Mouse (Mus musculus) cerebellum, adult 9-10 months (tissue): Measurements from ENCODE around the gene Tfdp1.

ENCODE experiments used
- DNase-seq: peaks from one replicate; pipeline ENCODE4 v3.0.0; 2022

Tfdp1 gene

DNA sequence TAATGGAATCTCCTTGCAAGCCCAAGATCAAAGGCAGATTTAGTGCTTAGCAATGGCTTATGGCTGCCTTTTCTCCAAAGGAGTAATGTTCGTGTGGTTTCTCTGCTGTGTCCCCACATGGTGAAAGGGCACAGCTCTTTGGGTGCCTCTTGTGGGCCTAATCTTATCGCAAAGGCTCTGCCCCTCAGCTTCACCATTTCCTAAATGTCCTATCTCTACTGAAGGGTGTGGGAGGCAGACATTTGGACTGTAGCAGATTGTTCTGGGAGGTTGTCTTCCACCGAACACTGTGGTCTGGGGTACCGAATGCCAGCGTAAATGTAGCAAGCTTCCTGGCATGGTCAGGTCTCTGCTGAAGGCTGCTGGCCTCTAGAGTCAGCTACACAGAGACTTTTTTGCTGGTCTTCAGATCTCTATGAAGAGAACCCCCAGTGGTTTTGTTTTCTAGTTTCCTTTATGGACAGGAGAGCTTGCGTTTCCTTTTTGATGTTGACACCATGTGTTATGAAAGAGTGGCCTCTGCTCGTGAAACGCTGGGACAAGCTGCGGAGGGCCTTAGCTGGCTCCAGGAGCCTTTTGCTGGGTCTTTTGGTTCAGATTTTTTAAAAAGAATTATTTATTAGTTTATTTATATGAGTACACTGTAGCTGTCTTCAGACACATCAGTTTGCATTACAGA lies 14.7 kb downstream of the Tfdp1 start:
- no peak for DNase-seq

DNA sequence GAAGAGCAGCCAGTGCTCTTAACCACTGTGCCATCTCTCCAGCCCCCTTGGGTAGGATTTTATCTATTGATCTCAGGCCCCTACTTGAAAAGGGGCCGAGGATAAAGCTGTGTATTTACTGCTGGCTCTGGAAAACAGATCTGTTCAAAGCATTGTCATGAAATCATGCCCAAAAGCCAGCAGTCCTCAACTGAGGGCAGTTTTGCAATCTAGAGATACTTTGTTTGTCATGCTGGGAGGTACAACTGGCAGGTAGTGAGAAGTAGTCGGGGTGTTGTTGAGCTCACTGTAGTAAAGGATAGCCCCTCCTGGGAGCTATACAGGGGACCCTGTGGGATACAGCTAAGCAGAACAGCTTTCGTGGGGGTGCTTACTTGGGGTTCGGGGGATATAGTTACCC lies 15.3 kb downstream of the Tfdp1 start:
- no peak for DNase-seq

DNA sequence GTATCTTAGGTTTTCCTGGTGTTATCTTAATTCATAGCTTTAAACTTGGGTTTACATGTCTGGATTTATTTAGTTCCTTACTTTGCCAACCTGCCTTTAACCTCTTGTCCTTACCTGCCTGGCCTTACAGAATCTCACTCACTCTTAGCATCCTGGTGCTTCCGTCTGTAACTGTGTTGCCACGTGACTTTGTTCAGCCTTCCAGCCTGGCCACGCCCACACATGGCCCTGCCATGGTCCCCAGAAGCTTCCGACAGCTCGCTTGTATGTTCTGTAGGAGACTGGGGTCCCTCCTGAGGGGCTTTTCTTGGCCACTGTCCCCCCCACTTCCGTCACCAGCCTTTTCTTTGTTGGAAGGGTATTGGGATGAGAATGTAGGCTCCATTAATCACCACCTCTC lies 17.7 kb downstream of the Tfdp1 start:
- no peak for DNase-seq

DNA sequence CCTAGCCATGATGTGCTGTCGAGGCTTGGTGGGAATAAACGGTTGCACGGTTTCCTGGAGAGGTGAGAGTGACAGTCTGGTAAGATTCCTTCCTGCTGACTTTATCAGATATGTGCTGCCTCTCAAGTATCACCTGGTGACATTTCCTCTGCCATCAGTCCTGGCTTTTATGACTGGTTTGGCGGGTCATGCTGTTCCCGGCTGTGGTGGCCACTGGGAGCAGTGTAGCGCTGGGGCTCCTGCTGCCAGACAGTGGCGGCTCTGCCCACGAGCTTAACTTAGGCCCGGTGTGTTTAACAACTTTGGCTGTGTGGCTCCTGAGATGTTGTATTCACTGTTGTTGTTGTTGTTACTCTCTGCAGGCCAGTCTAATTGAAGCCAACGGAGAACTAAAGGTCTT lies 18.1 kb downstream of the Tfdp1 start:
- no peak for DNase-seq

DNA sequence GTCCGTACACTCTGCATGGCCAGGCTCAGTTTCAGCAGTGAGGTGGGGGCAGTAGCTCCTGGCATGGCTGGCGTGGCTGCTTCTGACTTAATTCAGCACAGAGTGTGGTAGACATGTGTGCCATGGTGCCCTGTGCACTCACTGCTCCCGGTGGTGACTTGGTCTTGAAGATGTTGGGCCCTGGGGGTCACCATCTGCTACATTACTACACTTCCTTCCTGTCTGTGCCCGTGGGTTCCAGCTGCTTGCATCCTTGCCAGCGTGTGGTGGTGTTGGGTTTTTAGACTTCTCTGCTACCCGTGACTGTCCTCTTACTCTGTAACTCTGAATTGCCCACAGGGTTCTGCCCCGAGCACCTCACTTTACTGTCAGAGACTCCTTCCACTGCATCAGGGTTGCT lies 21.7 kb downstream of the Tfdp1 start:
- DNase-seq, result no peak

DNA sequence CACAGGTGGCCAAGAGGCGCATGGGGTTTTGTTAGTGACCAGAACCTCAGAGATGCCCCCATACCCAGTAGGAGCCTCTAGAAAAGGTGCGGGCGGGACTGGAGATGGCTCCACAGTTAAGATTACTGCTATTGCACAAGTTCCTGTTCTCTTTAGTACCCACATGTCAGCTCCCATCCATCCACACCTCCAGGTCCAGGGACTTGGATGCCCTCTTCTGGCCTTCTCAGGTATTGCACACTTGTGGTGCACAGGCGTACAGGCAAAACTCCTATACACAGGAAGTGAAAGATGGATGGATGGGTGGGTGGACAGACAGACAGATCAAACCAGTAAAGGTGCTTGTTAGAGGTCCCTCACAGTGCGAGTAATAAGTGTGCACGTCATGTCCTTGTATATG lies 23.3 kb downstream of the Tfdp1 start:
- DNase-seq, result no peak

DNA sequence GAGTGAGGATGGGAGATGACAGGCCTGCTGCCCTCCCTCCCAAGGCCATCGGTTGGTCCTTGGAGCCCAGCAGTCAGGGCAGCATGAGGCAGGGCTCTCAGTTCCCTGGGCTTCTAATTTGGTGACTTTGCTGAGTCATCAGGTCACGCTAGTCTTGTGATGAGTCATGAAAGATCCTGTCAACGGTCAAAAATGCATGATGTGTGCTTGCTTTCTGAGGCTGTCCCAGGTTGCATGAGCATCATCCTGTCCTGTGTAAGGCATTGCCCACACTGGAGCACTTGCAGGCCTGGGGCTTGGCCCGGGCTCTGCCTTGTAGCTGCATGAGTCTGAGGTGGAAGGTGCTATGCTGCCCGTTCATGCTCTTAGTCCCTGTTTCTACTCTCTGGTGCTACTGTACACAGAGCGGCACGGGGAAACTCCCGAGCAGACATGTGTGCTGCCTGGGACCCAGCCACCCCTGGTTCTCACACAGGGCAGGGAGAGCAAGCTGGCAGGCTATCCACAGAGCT lies 34.7 kb downstream of the Tfdp1 start:
- DNase-seq, result no peak

DNA sequence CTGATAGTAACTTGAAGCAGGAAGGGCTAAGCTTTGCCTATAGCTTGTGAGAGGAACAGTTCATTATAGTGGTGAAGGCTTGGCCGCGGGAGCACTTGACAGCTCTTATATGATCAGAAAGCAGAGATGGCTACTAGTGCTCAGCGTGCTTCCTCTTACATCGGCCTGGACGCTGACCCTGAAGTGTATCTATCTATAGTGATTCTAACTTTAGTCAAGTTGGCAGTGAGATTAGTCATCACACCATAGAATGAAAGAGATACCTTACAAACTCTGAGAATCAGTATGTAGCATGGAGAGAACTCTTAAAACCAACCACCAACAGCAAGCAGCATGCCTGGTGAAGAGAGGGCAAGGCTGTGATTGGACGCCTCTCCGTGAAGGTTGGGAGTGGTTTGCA lies 43.1 kb downstream of the Tfdp1 start:
- DNase-seq, result no peak

DNA sequence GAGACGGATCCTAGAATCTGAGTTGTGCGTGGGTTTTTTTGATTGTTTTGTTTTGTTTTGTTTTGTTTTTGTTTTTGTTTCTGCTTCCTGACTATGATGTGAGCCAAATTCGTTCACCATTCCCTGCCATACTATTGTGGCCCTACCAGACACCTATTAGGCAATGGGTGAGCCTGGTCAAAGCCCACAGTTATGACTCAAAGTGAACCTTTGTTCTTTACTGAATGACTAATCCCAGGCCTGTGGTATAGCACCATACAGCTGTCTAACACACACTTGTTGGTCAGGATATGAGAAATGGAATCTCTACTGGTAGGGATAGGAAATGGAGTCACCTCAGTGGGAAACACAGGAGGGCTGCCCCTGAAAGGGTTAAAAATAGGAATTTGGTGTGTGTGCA lies 44.0 kb downstream of the Tfdp1 start:
- no peak for DNase-seq

DNA sequence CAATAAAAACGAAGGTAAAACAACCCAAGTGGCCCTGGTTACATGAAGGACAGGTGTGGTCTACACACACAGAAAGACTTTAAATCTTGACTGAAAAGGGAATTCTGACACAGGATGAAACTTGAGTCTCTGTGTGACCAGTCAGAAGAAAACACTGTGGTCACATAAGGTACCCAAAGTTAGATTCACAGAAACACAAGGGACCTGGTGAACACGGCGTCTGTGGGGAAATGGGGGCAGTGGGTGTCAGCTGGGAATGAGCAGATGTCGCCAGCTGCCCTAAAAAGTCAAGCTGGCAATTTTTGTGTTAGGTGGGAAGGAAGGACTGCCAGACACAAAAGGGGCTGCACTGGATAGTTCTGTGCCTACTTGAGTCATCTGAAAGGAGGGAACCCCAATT lies 44.4 kb downstream of the Tfdp1 start:
- no peak for DNase-seq

DNA sequence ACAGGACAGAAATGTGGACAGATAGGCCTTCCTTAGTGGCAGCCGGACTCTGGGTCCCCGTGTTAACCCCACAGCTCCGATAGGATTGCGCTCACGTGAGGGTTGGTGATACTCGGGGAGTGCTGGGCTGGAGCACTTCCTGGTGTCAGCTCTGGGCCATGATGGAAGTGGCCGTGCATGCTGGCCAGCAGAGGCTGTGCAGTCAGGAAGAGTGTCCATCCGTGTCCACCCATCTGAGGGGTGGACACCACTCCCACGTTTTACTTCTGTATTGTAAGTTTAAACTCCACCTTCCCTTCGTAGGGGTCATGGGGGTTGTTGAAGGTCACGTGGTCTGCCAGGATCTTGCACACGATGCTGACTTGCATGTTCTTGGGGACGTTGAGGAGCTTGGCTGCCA lies 47.8 kb downstream of the Tfdp1 start:
- DNase-seq, result no peak

DNA sequence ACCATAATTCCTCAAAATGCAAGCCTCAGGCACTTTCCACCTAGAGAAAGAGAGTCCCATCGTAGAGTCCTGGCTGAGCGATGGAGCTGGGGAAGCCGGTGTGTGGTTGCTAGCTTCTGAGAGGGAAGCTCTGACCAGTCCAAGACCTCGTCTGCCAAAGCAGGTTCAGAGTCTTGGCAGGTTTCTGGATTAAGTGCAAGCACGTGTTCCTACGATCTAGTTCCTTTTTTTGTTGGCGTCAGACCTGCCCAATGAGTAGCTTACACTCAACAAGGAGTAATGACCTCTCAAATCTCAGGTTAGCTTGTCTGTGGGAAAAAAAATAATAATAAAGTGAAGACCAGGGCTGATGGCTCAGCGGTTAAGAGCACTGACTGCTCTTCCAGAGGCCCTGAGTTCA lies 49.2 kb downstream of the Tfdp1 start:
- DNase-seq, result no peak

DNA sequence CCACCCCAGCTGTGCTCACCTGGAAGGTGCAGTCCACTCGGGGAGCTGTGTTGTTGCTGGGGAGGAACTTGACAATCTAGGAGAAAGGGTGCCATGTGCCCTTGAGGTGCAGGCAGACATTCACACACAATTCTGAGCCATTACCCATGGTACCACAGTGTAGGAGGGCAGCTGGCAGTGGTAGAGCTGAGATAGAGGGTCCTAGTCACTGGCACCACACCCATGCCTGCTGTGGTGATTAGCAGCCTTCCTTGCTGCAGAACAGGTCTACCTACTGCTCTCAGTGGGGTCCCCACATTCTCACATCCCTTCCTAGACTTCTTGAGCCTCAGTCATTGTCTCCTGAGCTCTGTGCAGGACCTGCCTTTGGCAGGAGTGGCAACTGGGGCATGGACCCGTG lies 50.2 kb downstream of the Tfdp1 start:
- DNase-seq, result no peak

DNA sequence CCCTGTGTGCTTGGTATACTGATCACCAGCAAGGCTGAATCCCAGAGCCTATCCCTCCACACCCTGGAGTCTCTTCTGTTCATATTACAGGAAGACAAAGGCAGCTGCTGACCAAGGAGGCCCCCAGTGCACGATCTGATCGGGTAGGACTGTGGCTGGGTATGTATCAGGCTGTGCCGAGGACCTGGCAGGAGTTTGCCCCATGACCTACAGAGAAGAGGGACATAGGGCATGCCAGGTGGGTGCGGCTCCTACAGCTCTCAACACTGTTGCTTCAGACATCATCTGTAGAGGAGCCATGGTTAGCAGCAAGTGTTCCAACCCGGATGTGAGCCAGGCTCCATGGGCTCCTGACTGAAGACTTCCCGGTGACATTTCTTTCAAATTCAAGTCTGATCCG lies 55.3 kb downstream of the Tfdp1 start:
- DNase-seq, result no peak

DNA sequence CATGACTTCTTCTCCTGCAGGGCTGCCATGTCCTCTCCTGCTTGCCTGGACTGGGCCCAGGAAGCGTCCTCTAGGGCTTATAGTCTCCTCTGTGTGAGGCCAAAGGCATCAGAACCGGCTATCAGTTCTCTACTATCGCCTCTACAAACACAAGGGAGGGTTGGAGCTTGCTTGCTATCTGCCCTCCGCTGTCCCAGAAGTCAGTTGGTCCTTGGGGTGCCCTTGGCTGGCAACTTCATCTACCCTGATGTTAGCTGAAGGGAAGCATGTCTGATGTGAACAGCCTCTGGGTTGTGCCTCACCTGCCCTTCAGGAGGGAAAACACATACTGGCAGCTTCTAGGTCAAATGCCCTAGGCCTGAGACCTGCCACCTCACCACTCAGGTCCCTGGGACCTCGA lies 58.2 kb downstream of the Tfdp1 start, which contains the start of gene Atp4b:
Atp4b (minus strand) TSS at position 101 of the 400 bp plus-strand sequence.
- DNase-seq, result no peak

DNA sequence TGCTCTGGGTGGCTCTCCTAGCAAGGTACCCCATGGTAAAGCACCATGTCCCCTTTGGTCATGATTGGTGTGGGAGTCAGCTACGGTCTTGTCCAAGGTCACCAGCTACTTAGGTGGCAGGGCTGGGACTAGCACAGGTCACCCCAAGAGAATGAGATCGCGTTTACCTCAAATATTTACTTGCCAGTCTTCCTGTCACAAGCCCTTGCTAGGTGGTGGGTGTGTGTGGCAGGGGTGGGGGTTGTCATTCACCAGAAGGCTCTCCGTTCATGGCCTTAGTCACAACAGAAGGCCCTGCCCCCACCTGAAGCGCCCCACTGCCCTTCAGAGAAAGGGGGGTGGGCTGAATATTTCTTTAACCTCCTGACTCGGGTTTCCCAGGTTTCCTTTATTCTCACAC lies 65.0 kb downstream of the Tfdp1 start:
- DNase-seq, result no peak

DNA sequence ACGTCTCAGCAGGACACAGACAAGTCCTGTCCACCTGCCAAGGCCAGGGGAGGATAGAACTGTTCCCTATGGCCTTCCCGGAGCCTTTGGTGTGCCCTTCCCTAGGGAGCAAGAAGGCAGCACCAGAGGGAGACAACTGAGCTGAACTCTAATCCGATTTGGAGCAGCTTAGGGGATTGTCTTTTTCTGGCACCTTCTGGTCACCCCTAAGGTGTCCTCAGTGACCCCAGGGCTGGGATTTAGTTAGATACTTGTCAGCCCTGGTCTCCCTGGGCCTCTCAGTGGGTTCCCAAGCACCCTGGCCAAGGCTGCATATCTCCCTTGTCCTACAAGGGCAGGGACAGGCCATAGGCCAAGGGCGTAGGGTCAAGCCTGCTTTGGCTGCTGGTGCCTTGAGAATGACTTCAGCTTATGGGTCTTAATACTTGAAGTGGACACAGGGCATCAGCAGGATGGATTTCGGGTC lies 66.1 kb downstream of the Tfdp1 start, which contains the start of gene Grk1:
Grk1 (plus strand) TSS at position 416 of the 466 bp plus-strand sequence.
- no peak for DNase-seq

DNA sequence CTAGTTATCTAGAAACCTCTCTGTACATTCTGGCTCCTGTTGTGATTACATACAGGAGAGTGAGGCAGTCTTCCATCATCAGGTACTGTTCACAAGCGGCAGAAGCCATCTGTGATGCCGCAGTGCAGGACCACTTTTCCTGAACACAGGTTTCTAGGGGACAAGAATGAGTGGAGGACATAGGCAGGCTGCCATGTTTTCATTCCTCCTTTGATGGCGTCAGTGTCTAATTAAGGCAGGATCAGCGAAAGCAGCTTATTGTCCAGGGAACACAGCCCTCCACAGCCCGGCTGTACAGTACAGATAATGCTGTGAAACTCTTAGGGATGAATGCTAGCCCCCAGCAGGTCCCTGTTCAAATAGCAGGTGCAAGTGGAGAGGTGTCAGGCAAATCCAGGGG lies 67.5 kb downstream of the Tfdp1 start:
- DNase-seq, result no peak

DNA sequence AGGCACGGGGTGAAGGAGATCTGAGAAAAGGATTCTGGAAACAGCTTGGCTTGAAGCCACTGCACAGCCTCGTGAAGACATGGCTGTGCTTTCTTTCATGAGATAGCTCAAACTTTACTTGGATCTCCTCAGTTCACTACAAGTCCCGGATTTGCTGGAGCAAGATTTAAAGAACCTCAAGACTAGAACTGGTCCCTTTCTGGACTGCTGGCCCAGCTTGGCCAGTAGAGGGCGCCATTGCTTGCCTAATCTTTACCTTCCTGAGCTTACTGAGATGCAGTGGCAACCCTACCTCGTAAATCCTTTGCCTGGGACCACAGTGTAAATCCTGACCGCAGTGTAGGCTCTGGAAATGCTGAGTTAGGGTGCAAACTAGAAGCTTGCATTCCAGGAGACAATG lies 73.0 kb downstream of the Tfdp1 start:
- peak; percentile 66 for DNase-seq

DNA sequence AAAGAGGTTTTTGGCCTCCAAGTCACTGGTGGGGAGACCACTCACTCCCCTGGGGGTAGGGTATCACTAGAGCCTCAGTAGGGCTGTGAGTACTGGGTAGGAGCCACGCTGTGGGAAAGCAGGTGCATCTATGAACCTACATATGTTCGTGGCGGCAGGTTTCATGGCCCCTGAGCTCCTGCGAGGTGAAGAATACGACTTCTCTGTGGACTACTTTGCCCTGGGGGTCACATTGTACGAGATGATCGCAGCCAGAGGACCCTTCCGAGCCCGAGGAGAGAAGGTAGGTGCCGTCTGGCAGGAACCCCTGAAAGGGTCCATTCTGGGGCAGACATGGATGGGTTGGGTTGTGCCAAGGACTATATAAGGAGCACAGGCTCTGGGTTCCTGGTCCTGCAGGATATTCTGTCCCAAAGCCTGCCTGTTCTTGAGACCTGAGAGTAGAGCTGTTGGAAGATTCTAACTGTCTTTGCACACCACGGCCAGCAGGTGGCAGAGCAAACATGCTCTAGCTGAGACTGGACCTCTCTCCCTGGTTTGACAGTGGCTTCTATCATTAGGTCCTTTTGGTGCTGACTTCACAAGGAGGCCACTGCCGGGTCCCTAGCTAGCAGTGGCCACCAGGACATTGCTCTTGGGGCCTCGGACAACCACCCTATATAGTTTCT lies 74.5 kb downstream of the Tfdp1 start:
- DNase-seq, result peak; percentile 57

DNA sequence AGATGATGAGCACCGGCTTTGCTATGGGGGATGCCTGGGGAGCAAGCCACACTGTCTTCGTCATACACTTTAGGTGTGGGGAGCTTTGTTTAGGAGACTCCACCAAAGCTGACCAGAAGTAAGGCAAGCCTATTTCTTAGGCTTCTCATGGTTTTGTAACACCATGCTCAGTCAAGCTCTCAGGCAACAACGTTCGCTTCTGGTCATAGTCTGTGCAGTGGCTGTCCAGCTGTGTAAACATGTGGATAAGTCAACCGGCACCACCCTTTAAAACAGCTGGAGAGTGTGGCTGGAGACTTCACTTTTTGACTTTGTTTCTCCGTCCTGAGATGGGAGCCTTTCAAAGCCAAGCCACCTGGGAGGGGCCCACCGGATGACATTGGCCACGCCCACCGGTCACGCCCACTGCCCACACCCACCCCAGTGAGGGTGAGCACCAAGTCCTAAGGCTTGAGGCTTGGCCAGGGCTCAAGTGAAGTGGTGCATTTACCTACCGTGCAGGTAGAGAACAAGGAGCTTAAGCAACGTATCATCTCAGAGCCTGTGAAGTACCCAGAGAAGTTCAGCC lies 75.4 kb downstream of the Tfdp1 start:
- no peak for DNase-seq

DNA sequence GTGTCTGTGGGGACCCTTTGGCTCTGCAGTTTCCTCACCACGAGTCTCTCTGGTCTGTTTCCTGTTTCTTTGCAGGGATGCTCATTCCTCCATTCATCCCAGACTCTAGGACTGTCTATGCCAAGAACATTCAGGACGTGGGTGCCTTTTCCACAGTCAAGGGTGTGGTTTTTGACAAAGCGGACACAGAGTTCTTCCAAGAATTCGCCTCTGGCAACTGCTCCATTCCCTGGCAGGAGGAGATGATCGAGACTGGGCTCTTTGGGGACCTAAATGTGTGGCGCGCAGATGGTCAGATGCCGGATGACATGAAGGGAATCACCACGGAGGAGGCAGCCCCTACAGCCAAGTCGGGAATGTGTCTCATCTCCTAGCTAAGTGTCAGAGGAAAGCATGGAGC lies 77.3 kb downstream of the Tfdp1 start:
- DNase-seq, result no peak

DNA sequence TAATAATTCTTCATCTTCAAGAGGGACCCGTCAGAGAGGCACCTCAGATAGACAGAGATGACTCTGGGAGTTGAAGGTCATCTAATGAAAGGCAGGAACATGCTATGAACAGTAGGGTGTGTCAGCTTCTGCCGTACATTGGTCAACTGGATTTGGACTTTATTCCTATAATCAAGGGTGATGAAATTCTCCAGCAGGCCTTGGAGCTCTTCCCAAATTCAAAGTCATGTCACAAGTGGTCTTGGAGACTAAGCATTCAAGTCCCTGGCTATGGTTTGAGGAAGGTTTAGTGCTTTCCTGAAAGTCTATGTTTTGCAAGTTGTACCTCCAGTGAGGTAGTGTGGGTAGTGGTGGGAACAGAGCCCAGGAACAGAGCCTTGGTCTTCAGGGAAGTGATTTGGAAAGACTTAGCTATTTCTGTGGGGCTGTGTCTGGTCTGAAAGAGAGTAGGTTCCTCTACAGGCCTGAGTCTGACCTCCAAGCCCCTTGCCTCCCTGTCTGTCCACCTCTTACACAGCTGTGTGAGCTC lies 80.6 kb downstream of the Tfdp1 start:
- DNase-seq, result no peak

DNA sequence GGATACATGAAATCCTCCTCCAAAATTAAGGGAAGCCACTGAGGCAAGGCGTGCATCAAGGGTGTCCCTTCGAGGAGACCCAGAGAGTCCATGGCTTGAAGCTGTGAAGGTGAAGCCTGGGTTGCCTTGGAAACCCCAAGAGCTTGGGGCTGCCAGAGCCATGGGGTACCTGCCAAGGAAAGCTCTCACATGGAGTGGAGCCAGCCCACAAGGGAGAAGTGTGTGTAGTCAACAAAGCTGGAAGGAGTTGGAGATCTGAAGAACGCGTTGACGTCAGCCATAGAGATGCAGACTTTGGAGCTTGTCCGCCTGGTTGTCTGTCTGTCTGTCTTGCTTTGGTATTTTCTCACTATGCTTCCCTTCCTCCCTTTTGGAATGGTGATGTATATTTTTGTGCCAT lies 82.4 kb downstream of the Tfdp1 start:
- no peak for DNase-seq
